Mouse (Mus musculus): ENCODE data around the gene Tomt. TPM values are rescaled to one million over a fixed set of nuclear protein-coding genes. Genes with fewer than 3 reads are reported as not detected.

Gene Tomt
- polyA plus RNA-seq, 1 experiment from 2014 or later = 0.64 TPM

- H3K9me3 ChIP-seq = no peaks in the 10 kb centered on the region
- no peak overlapping the region for H3K4me3 ChIP-seq
- H3K27me3 ChIP-seq = no peaks in the 10 kb centered on the region
- peaks cover 5% of the 10 kb centered on the region; the same call in 1 of the 2 replicates for H3K4me1 ChIP-seq
- no peak overlapping the region for H3K9ac ChIP-seq (replicated peaks)
- no peaks in the 10 kb centered on the region for H3K36me3 ChIP-seq
- WGBS = 24% methylated on average over 7 of the region's 7 CpGs
- ATAC-seq (ENCODE audit: low FRiP score, low read depth) = peak; percentile 60; the same call in 1 of the 2 replicates
- peak overlapping the region; percentile 20; the same call in 1 of the 2 replicates for H3K27ac ChIP-seq (replicated peaks)
- H3K4me2 ChIP-seq (replicated peaks) = no peak overlapping the region
These were observed 37.0 kb downstream of the Tomt start for GRCm38 (mm10) chr7:101869163-101869500.

- Histone ChIP-seq H3K9me3 (no peaks in the 10 kb centered on the region), H3K9ac (replicated peaks) (no peak overlapping the region), H3K4me2 (replicated peaks) (peak overlapping the region; percentile 6; the same call in 1 of the 2 replicates), H3K4me1 (peaks cover 5% of the 10 kb centered on the region; the same call in 1 of the 2 replicates), H3K36me3 (no peaks in the 10 kb centered on the region), H3K4me3 (no peak overlapping the region), H3K27ac (replicated peaks) (peak overlapping the region; percentile 20; the same call in 1 of the 2 replicates), H3K27me3 (no peaks in the 10 kb centered on the region)
- peak; percentile 27; the same call in 1 of the 2 replicates for ATAC-seq (ENCODE audit: low FRiP score, low read depth)
- 35% methylated on average over 13 of the region's 13 CpGs for WGBS
These were observed 37.7 kb downstream of the Tomt start for GRCm38 (mm10) chr7:101868241-101869162.

GRCm38 (mm10) chr7:101867482-101867881, 38.7 kb downstream of the Tomt start:
- no peaks in the 10 kb centered on the region for H3K9me3 ChIP-seq
- H3K27ac ChIP-seq (replicated peaks) = no peak overlapping the region
- H3K4me3 ChIP-seq = no peak overlapping the region
- ATAC-seq (ENCODE audit: low FRiP score, low read depth) = no peak
- WGBS = 94% methylated on average over 4 of the region's 4 CpGs
- H3K27me3 ChIP-seq = no peaks in the 10 kb centered on the region
- peaks cover 5% of the 10 kb centered on the region; the same call in 1 of the 2 replicates for H3K4me1 ChIP-seq
- H3K9ac ChIP-seq (replicated peaks) = no peak overlapping the region
- H3K36me3 ChIP-seq = no peaks in the 10 kb centered on the region
- H3K4me2 ChIP-seq (replicated peaks) = no peak overlapping the region

- Histone ChIP-seq H3K9ac (replicated peaks) (no peak overlapping the region), H3K27ac (replicated peaks) (no peak overlapping the region), H3K9me3 (no peaks in the 10 kb centered on the region), H3K4me2 (replicated peaks) (no peak overlapping the region), H3K27me3 (no peaks in the 10 kb centered on the region), H3K4me1 (peaks cover 5% of the 10 kb centered on the region; the same call in 1 of the 2 replicates), H3K36me3 (no peaks in the 10 kb centered on the region), H3K4me3 (no peak overlapping the region)
- 77% methylated on average over 11 of the region's 11 CpGs for WGBS
- no peak for ATAC-seq (ENCODE audit: low FRiP score, low read depth)
These were observed 39.5 kb downstream of the Tomt start for GRCm38 (mm10) chr7:101866491-101867265.

- Histone ChIP-seq H3K27ac (replicated peaks) (no peak within 1 kb of the TSS), H3K36me3 (no peaks in the 10 kb centered on the region), H3K9me3 (no peaks in the 10 kb centered on the region), H3K4me1 (no peaks in the 10 kb centered on the region), H3K4me2 (replicated peaks) (no peak within 1 kb of the TSS), H3K27me3 (no peaks in the 10 kb centered on the region), H3K9ac (replicated peaks) (no peak within 1 kb of the TSS), H3K4me3 (no peak within 1 kb of the TSS)
- ATAC-seq (ENCODE audit: low FRiP score, low read depth) = no peak
- 82% methylated on average over 3 of the region's 3 CpGs for WGBS
These were observed 42.7 kb downstream of the Tomt start, which contains the start of gene Anapc15 for GRCm38 (mm10) chr7:101863415-101863814. Gene Anapc15 (plus strand): TSS chr7:101863715.

- Histone ChIP-seq H3K36me3 (no peaks in the 10 kb centered on the region), H3K27ac (replicated peaks) (no peak overlapping the region), H3K4me1 (no peaks in the 10 kb centered on the region), H3K9me3 (no peaks in the 10 kb centered on the region), H3K4me2 (replicated peaks) (no peak overlapping the region), H3K4me3 (no peak overlapping the region), H3K9ac (replicated peaks) (no peak overlapping the region), H3K27me3 (no peaks in the 10 kb centered on the region)
- no peak for ATAC-seq (ENCODE audit: low FRiP score, low read depth)
- WGBS = 75% methylated on average over 3 of the region's 3 CpGs
These were observed 43.9 kb downstream of the Tomt start for GRCm38 (mm10) chr7:101862291-101862690.

- H3K9ac ChIP-seq (replicated peaks) = no peak overlapping the region
- no peak overlapping the region for H3K4me2 ChIP-seq (replicated peaks)
- no peaks in the 10 kb centered on the region for H3K4me1 ChIP-seq
- no peak for ATAC-seq (ENCODE audit: low FRiP score, low read depth)
- no peaks in the 10 kb centered on the region for H3K27me3 ChIP-seq
- no peaks in the 10 kb centered on the region for H3K36me3 ChIP-seq
- no peak overlapping the region for H3K27ac ChIP-seq (replicated peaks)
- H3K4me3 ChIP-seq = no peak overlapping the region
- H3K9me3 ChIP-seq = no peaks in the 10 kb centered on the region
These were observed 45.2 kb downstream of the Tomt start for GRCm38 (mm10) chr7:101860978-101861377.

- no peak overlapping the region for H3K27ac ChIP-seq (replicated peaks)
- 88% methylated on average over 9 of the region's 9 CpGs for WGBS
These were observed 47.8 kb downstream of the Tomt start for GRCm38 (mm10) chr7:101858362-101858761.

GRCm38 (mm10) chr7:101857094-101857493, 49.1 kb downstream of the Tomt start, which contains the start of gene Folr2:
Gene Folr2 (minus strand): TSS chr7:101857194.
- no peaks in the 10 kb centered on the region for H3K27me3 ChIP-seq
- no peak within 1 kb of the TSS for H3K4me2 ChIP-seq (replicated peaks)
- H3K36me3 ChIP-seq = no peaks in the 10 kb centered on the region
- H3K9me3 ChIP-seq = no peaks in the 10 kb centered on the region
- H3K4me1 ChIP-seq = no peaks in the 10 kb centered on the region
- H3K27ac ChIP-seq (replicated peaks) = no peak within 1 kb of the TSS
- no peak within 1 kb of the TSS for H3K9ac ChIP-seq (replicated peaks)
- no peak for ATAC-seq (ENCODE audit: low FRiP score, low read depth)
- H3K4me3 ChIP-seq = no peak within 1 kb of the TSS
- 85% methylated on average over 4 of the region's 4 CpGs for WGBS

More at GRCm38 (mm10) chr7:101858362-101858761, 47.8 kb downstream of the Tomt start:
- no peaks in the 10 kb centered on the region for H3K27me3 ChIP-seq
- H3K36me3 ChIP-seq = no peaks in the 10 kb centered on the region
- no peak overlapping the region for H3K9ac ChIP-seq (replicated peaks)
- H3K4me3 ChIP-seq = no peak overlapping the region
- H3K4me1 ChIP-seq = no peaks in the 10 kb centered on the region
- H3K4me2 ChIP-seq (replicated peaks) = no peak overlapping the region
- ATAC-seq (ENCODE audit: low FRiP score, low read depth) = no peak
- no peaks in the 10 kb centered on the region for H3K9me3 ChIP-seq

- Histone ChIP-seq H3K9me3 (no peaks in the 10 kb centered on the region), H3K36me3 (no peaks in the 10 kb centered on the region), H3K4me1 (no peaks in the 10 kb centered on the region), H3K9ac (replicated peaks) (no peak overlapping the region), H3K27me3 (no peaks in the 10 kb centered on the region), H3K4me3 (no peak overlapping the region), H3K4me2 (replicated peaks) (no peak overlapping the region), H3K27ac (replicated peaks) (no peak overlapping the region)
- ATAC-seq (ENCODE audit: low FRiP score, low read depth) = no peak
- 88% methylated on average over 2 of the region's 2 CpGs for WGBS
These were observed 52.3 kb downstream of the Tomt start for GRCm38 (mm10) chr7:101853816-101854215.

GRCm38 (mm10) chr7:101852846-101853245, 53.3 kb downstream of the Tomt start:
- Histone ChIP-seq H3K4me2 (replicated peaks) (no peak overlapping the region), H3K36me3 (no peaks in the 10 kb centered on the region), H3K9me3 (no peaks in the 10 kb centered on the region), H3K27ac (replicated peaks) (no peak overlapping the region), H3K9ac (replicated peaks) (no peak overlapping the region), H3K4me1 (no peaks in the 10 kb centered on the region), H3K4me3 (no peak overlapping the region), H3K27me3 (no peaks in the 10 kb centered on the region)
- no peak for ATAC-seq (ENCODE audit: low FRiP score, low read depth)
- 85% methylated on average over 6 of the region's 6 CpGs for WGBS

- 85% methylated on average over 6 of the region's 6 CpGs for WGBS
These were observed 54.5 kb downstream of the Tomt start for GRCm38 (mm10) chr7:101851689-101852088.

More at GRCm38 (mm10) chr7:101851689-101852088, 54.5 kb downstream of the Tomt start:
- Histone ChIP-seq H3K4me2 (replicated peaks) (no peak overlapping the region), H3K4me1 (no peaks in the 10 kb centered on the region), H3K27ac (replicated peaks) (no peak overlapping the region), H3K27me3 (no peaks in the 10 kb centered on the region), H3K36me3 (no peaks in the 10 kb centered on the region), H3K4me3 (no peak overlapping the region), H3K9me3 (no peaks in the 10 kb centered on the region), H3K9ac (replicated peaks) (no peak overlapping the region)
- ATAC-seq (ENCODE audit: low FRiP score, low read depth) = no peak
